Mouse (Mus musculus) left cerebral cortex, postnatal 10 days (tissue): Measurements from ENCODE around the gene Gphb5. TPM values are rescaled to one million over a fixed set of nuclear protein-coding genes. Genes with fewer than 3 reads are reported as not detected.
"Not testable (repeated sequence)": the region's sequence is repeated elsewhere in the genome, so short reads cannot be mapped to it uniquely, and the experiment has no call there.

Experiments
- DNase-seq, 2 experiments: peaks; one replicate each; pipeline ENCODE4 v3.0.0; 2021 to 2022; ENCODE audit warnings: low spot score in 2 of 2, mixed read lengths in 1 of 2; ENCODE audit errors: extremely low spot score in 1 of 2
- intact Hi-C: fragments of 180-260 bp; cut with DNase I; formaldehyde crosslinking; loops from one replicate; pipeline ENCODE4 v1.15.1; 2025
- total RNA-seq, 2 experiments: library from RNA; stranded (reverse); gene quantifications; 2 replicates each; pipeline ENCODE4 v1.2.3; 2021

The Gphb5 gene
- not detected for total RNA-seq

DNA sequence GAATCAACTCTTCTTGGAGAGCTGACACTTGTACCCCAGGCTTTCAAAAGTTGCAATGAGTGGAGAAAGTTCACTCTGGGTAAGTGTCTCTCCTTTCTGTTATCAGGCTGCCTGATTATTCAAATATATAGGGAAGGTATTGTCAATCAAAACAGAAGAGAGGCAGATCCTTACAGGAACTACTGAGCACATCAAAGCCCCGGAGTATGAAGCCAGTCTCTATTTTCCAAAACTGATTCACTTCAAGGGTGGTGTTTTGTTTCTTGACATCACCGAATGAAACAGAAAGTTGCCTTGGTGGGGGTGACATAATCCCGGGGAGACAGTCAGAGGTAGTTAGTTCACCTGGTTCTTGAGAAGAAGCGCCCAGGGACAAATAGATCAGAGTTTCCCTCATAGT, at the start of gene Gphb5:
Gene Gphb5, minus strand, starts transcription at position 101 of the 400 bp plus-strand sequence.
- no peak for DNase-seq
- intact Hi-C loops = no loop called here

DNA sequence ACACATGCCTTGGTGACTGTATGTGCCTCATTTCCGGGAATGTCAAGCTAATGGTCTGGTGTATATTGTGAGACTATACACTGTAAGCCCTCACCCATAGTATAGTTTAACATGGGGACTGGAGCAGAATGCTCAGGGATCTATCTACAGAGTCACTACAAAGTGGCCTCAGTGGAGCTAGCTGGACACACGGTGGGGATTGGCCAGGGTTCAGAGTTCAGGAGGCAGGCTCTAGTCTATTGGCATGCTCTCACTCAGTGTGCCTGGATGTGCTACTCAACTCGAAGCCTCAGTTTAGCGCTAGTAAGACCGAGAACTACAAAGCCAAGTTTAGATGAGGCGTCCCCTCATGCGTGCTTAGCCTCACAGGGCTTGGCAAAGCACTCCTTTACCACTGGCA, 49.6 kb upstream of the Gphb5 start:
- no peak for DNase-seq
- intact Hi-C loops = loop anchor here (5.0 kb wide), 1 partner anchor 181 kb away; no protein-coding TSS in a partner anchor

DNA sequence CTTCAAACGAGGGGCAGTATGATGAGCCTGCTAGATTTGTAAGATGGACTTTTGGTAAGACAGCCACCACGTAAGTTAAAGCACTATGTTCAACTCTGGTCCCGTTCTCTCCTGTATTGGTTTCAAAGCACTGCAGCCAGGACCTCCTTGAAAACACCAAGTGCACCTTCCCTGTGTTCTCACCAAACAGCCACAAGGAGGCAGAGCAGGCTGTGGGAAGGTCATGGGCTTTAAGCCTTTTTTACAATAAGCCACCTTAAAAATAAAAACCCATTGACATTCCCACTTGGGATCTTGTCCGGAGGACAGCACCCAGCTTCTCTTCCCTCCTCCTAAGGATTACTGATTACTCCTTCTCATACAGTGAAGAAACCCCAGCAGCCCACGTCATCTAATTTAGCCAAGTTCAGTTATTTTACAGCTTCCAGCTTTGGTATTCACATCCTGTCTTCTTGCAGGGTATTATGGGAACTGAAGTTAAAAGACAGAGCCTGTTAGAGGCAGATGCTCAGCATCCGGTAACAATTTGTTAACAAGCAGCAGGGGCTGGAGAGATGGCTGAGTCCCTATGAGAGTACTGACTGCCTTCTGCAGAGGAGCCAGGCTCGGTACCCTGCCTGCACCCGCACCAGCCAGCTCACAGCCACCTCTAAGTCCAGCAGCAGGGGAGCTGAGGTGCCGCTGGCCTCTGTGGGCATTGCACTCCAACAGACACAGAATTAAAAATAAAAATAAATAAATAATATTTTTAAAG, 47.6 kb upstream of the Gphb5 start:
- DNase-seq = peak; percentile 43 to 51
- intact Hi-C loops = loop anchor here (2.0 kb wide), 2 partner anchors 133 to 193 kb away; partner anchors contain the start of gene Ppp2r5e

DNA sequence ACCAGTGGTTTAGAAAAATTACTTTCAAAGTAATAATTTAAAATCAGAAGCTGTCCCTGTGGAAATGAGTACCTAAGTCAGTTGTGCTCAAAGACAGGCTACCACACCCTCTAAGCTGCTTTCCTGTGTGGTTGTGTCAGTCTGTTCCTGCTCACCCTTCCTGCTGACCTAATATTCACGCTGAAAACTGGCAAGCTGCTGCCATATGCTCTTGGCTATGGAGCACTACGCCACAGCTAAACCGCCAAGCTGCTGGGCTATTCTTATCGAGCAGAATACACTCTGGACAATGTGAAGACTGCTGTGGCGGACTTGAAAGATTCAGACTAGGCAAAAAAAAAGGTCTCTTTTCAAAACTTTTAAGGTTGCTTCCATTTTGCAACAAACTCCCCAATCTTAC, 44.0 kb upstream of the Gphb5 start:
- intact Hi-C loops = no loop called here
- no peak for DNase-seq

DNA sequence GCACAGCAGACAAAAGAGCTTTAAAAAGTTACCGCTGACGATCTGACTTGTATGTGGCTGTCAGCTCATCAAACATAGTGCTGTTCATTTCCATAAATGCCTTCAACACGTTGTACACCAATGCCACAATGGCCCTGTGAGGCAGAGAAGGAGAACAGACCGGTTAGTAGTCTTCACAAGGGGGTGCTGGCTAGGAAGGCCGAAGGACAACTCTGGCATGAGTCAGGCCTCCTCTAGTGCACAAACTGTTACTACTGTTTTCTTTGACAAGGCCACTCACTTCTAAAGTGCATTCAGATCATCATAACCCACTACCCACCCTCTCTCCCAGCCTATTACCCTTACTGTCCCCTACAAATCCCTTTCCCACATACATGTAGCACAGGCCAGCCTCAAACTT, 43.1 kb upstream of the Gphb5 start:
- no peak for DNase-seq
- intact Hi-C loops = no loop called here

DNA sequence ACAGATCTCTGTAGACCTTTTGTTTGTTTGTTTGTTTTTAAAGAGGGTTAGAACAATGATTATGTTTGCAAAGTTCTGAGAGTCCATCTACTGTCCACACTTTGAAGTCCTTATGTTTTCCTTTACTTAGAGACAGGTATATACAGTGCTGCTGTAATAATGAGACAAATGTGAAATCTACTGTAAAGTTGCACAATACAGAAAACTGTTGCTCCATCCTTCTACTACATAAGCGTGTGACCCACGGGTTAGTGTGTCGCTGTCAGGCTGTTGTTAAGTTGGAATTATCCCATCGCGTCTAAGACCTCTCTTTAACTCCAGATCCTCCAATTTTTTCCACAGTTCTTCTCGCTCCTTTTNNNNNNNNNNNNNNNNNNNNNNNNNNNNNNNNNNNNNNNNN, 36.9 kb upstream of the Gphb5 start:
- intact Hi-C loops = no loop called here

DNA sequence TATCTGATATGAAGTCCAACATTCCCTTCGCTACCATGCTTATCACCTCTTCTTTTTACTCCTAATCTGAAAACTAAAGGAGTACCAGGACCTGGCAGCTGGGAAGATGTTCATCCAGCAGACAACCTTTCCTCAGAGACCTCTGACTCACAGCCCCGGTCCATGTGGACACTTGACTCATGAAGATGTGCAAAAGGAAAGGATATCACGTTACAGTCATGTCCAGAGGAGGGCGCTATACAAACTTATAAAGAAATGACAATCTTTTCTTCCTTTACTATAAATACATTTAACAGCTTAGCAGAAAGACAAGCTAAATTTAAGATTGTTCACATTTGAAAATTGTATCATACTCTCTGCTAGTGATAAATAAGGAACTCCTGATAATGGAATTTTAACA, 36.4 kb upstream of the Gphb5 start:
- DNase-seq = no peak

More for the DNA sequence above, 36.9 kb upstream of the Gphb5 start:
- no peak for DNase-seq

DNA sequence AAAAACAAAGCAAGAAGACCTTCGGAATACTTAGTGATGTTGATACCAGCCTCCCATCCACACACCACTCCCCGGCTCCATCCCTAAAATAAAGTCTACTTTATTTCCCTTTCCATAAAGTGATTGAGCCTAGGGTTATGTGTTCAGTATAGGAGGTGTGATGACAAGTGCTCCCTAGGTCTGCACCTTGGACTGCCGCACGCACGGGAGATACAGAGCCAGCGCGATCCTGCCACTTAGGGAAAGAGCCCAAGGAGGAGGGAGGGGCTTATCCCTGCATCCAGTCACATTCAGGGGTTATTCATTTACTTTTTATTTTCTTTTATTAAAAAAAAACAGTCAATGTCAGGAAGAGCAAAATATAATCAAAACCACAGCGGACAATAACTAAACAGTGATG, 34.0 kb upstream of the Gphb5 start:
- intact Hi-C loops = no loop called here
- DNase-seq = no peak

More for the DNA sequence above, 36.4 kb upstream of the Gphb5 start:
- intact Hi-C loops = no loop called here

DNA sequence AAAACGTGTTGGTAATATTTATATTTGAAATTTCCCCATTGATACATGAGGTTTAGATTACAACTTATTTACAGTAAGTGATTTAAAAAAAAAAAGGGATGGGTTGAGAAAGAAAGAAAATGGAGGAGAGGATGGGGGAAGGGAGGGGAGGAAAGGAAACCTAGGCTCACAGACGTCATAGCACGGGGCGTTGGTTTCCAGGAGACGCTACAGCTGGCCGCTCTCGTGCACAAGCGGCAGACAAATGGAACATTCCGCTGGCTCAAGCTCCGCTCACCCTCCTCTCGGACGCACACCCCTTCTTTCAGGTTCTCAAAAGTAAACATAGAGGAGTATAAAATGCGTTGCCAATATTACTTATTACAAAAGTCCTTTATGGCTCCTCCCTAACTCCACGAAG, 33.4 kb upstream of the Gphb5 start:
- intact Hi-C loops = no loop called here
- DNase-seq = no peak

DNA sequence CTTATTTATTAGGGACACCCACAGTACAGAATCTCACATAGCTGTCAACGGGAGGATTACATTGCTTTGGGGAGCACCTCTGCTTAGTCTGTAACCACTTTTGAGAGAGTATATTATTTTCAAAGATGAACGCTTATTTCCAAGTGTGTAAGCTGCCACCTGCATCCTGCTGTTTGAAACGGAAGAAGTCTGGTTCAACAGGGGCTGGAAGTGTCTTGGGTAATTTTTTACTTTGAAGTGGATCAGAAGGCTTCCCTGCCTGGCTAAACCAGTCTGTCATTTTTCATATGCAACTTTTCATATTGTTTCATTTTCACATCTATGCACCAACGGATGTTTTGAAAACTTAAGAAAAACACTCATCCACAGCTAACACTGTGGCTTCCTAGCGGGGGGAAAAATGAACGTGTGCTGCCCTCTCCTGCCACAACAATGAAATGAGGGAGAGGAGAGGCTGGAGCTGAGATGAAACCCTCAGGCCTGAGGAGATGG, 32.9 kb upstream of the Gphb5 start:
- peak in 1 of 2 experiments; percentile 39 for DNase-seq
- intact Hi-C loops = no loop called here

DNA sequence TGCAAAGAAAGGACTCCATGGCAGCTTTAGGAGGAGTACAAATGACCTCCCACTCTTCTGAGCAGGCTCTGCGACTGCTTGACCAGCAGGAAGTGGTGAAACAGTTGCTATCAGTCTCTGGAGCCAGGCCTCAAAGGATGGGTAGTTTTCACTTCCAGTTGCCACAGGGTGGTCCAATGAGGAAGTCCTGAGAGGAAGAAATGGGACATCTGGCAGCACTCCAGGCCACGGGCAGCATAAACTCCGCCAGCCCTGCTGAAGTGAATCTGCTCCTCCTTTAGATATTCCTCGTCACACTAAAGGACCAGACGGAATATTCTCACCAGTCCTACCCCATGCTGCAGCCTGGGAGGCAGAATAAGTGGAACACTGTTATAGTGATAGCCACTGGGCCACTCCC, 32.3 kb upstream of the Gphb5 start:
- DNase-seq = peak; percentile 42 to 72
- intact Hi-C loops = no loop called here

DNA sequence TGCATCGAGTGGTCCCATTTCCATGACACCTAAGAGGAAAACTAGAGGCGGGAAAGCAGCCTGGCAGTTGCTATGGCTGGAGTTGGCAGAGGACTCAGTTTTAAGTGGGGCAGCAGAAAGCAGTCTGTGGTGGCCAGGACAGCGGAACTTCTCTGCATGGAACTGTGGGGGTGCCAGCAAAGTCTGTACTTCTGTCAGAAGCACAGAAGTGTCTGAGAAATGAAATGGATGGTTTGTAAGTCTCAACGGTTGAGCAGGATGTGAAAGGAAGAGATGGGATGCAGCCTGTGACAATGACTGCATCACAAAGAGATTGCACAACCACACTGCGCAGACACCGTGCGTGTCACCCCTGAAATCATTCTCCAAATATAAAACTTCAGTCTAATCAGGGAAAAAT, 29.7 kb upstream of the Gphb5 start:
- intact Hi-C loops = no loop called here

DNA sequence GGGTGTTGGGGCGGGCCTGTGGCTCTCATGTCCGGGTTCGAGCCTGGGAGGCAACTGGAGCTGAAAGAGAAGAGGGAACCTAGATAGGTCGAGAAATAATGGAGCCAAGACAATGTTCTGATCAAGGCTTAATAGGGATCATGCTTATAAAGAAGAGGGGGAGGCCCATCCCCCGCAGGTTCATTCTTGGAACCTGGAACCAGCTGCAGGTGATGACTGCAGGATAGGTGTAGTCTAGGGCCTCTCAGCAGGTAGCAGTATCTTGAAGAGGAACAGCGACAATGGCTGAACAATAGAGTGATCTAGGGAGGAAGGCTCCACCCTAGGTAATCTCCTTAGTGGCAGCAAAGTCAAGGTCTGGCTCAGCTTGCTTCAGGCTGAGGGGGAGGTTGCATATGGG, 15.8 kb upstream of the Gphb5 start:
- intact Hi-C loops, DNase-seq: not testable (repeated sequence)

More for the DNA sequence above, 29.7 kb upstream of the Gphb5 start:
- no peak for DNase-seq

DNA sequence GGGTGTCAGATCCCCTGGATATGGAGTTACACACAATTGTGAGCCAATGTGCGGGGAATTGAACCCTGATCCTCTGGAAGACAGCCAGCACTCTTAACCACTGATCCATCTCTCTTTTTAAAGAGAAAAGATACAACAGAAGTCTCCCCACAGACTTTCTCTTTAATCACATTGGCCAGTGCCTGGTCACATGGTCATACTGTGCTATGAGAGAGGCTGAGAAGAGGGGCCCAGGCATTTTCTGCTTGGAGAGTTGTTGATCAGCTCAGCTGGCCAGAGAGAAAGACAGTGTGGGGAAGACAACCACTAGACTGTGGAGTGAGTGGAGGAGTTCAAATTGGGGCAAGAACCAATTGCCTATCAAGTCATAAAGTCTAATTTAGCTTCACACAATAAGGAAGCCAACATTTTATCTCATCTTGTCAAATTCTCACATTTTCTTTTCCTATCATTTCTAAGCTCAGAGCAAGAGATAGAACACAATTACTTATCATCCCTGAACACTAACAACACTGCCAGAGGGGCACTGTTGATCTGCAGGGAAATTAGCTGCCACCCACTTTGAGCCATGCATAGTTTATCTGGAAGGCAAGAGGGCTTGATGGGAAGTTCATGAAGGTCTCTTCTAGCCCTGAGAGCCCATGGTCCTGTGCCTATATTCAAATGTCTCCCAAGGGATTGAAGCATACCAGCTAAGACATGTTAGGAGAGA, 13.3 kb upstream of the Gphb5 start:
- DNase-seq = no peak
- intact Hi-C loops = no loop called here

DNA sequence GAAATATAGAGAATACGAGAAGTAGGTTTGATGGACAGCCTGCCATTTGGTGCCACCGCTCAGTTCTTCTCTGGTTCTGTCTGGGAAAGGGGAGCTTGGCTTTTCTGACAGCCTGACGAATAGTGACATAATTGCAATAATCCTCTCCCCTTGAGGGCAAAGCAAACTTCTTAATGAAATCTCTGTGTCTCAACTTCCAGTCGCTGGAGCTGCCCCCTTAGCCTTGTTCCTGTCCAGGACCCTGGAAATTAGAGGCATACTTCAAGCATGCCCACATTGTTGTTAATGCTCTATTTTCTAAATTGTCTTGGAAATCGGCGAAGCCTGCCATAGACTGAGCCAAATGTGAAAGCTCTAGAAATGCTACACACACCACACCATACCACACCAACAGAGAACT, 12.1 kb upstream of the Gphb5 start:
- DNase-seq = no peak
- intact Hi-C loops = no loop called here

DNA sequence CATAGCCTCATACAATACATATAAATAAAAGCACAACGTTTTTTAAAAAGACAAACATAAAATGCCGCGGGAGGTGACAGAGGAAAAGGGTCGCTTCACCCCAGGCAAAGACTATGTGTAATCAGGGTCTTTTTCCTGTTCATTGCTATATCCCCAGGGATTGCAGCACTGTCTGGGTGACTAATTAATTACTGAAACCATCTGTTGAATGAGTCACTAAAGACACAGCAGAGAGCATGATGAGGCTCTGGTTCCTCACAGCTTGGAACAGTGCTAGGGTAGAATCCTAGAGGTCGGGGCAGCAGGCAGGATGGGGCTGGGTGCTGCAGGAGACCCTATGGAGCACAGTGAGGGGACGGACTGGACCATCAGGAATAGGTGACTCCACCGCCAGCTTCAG, 9.3 kb upstream of the Gphb5 start:
- DNase-seq = no peak
- intact Hi-C loops = no loop called here

DNA sequence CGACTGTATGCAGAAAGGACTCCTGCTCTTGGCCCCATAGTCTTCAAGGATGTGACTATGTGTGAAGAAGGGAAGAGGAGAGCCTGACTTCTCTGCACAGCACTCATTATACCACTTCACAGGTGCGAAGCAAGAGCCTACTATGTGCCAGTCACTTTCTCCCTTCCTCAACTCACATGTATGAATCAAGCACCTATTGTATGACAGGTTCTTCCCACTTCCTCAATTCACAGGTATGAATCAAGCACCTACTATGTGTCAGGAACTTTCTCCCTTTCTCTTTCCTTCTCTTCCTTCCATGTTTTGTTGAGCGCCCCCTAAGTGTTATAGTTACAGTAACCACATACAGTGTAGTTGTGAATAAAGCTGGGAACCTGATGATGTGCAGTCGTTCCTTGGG, 8.2 kb upstream of the Gphb5 start:
- intact Hi-C loops = no loop called here

DNA sequence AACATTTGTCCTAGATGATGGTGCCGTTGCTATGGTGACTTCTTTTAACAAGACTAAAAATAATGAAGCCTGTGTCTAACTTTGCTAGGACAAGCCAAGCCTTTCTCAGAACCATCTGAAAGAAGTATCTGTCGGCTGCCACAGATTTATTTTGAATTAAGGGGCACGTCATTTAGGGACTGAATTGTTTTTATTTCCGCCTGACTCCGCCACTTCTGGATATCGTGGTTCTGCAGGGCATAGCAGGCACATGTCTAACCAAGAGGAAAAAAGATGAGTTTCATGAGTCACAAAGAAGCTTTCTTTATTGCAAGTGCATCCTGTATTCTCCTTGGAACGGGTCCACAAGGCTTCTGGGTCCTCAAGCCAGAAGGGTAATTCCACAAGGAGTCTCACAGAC, 7.8 kb upstream of the Gphb5 start:
- peak; percentile 36 to 49 for DNase-seq
- intact Hi-C loops = no loop called here

More for the DNA sequence above, 8.2 kb upstream of the Gphb5 start:
- no peak for DNase-seq

DNA sequence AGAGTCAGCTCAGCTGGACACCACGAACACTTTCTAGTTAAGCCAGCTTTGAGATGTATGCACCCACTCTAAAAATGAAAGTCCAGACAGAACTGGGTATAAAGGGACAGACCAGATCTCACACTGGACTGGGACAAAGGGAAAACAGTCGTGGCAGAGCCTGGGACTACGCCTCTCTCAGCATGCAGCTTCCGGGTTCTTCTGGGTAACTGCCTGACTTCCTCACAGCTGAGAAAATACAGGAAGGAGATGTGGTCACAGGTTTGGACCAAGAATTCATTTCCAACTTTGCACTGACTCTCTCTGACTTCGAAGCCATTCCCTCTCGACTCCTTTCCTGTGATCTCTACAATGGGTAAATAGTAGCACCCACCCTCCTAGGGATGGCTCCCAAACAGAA, 1.6 kb downstream of the Gphb5 start:
- peak in 1 of 2 experiments; percentile 71 for DNase-seq
- intact Hi-C loops = no loop called here

DNA sequence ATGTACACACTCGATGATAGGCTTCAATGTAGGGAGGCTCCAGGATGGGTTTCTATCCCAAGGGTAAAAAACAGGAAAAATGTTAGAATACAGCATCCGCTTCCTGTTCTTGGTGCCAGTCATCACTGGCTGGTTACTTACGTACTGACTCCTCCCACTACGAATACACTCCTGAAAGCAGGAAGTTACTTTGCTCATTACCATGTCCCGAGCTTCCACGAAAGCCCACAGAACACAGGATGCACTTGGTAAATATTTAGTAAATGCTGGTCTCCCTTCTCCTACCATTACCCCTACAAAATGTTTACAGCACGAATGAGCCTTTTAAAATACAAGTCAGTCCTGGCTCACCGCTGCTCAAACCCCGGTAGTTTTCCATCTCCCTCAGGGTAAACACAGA, 3.6 kb downstream of the Gphb5 start:
- intact Hi-C loops = no loop called here
- DNase-seq = no peak
